Mouse (Mus musculus): Measurements from ENCODE around the gene Rabggta. TPM values are rescaled to one million over a fixed set of nuclear protein-coding genes. Genes with fewer than 3 reads are reported as not detected.

Rabggta gene
- polyA plus RNA-seq (2012; rRNA removed) = 80.5 and 84.9 TPM in 2 replicates

- Histone ChIP-seq H3K4me3 (ENCODE audit: control insufficient read depth, insufficient read depth, low read length) (peak within 1 kb of the TSS; percentile 78), H3K27ac (ENCODE audit: control insufficient read depth, insufficient read depth, low read length) (peak within 1 kb of the TSS; percentile 55), H3K36me3 (ENCODE audit: control insufficient read depth, insufficient read depth, low read length) (0 out of 2 replicates have a peak, but pooled peaks cover 3% of the 10 kb centered on the region), H3K27me3 (ENCODE audit: control insufficient read depth, insufficient read depth, low read length) (no peaks in the 10 kb centered on the region), H3K4me1 (replicated peaks; ENCODE audit: control insufficient read depth, insufficient read depth, low read length) (peaks cover 22% of the 10 kb centered on the region)
- peak; percentile 95 for DNase-seq
- WGBS = under 1% methylated on average over 50 of the region's 50 CpGs
- peak; percentile 62; the same call in 1 of the 2 replicates for TF ChIP-seq POLR2A (IDR thresholded peaks at IDR 0.05; ENCODE audit: control insufficient read depth, extremely low read depth, insufficient read depth, low read length, poor library complexity)
- peak; percentile 95 for TF ChIP-seq CTCF (IDR thresholded peaks at IDR 0.05; ENCODE audit: borderline replicate concordance, control insufficient read depth, extremely low read depth, insufficient read depth, low read length, poor library complexity)
Observed at GRCm38 (mm10) chr14:55721700-55722437, at the start of gene Rabggta. Gene Rabggta (minus strand): TSS chr14:55722263.

GRCm38 (mm10) chr14:55769087-55769703 lies 47.1 kb upstream of the Rabggta start:
- Histone ChIP-seq H3K4me3 (ENCODE audit: control insufficient read depth, insufficient read depth, low read length) (no peak overlapping the region), H3K27me3 (ENCODE audit: control insufficient read depth, insufficient read depth, low read length) (peaks cover 2% of the 10 kb centered on the region; the same call in 1 of the 2 replicates)

GRCm38 (mm10) chr14:55768555-55768954 lies 46.5 kb upstream of the Rabggta start:
- TF ChIP-seq POLR2A (IDR thresholded peaks at IDR 0.05; ENCODE audit: control insufficient read depth, extremely low read depth, insufficient read depth, low read length, poor library complexity) (no peak), CTCF (IDR thresholded peaks at IDR 0.05; ENCODE audit: borderline replicate concordance, control insufficient read depth, extremely low read depth, insufficient read depth, low read length, poor library complexity) (no peak)
- Histone ChIP-seq H3K27me3 (ENCODE audit: control insufficient read depth, insufficient read depth, low read length) (peaks cover 4% of the 10 kb centered on the region; the same call in 1 of the 2 replicates), H3K36me3 (ENCODE audit: control insufficient read depth, insufficient read depth, low read length) (no peaks in the 10 kb centered on the region), H3K4me3 (ENCODE audit: control insufficient read depth, insufficient read depth, low read length) (no peak overlapping the region), H3K27ac (ENCODE audit: control insufficient read depth, insufficient read depth, low read length) (no peak overlapping the region), H3K4me1 (replicated peaks; ENCODE audit: control insufficient read depth, insufficient read depth, low read length) (0 out of 2 replicates have a peak, but pooled peaks cover 4% of the 10 kb centered on the region)
- DNase-seq = no peak
- 90% methylated on average over 6 of the region's 6 CpGs for WGBS

More at GRCm38 (mm10) chr14:55769087-55769703, 47.1 kb upstream of the Rabggta start:
- Histone ChIP-seq H3K36me3 (ENCODE audit: control insufficient read depth, insufficient read depth, low read length) (no peaks in the 10 kb centered on the region), H3K27ac (ENCODE audit: control insufficient read depth, insufficient read depth, low read length) (no peak overlapping the region), H3K4me1 (replicated peaks; ENCODE audit: control insufficient read depth, insufficient read depth, low read length) (0 out of 2 replicates have a peak, but pooled peaks cover 4% of the 10 kb centered on the region)
- DNase-seq = no peak
- TF ChIP-seq CTCF (IDR thresholded peaks at IDR 0.05; ENCODE audit: borderline replicate concordance, control insufficient read depth, extremely low read depth, insufficient read depth, low read length, poor library complexity) (no peak), POLR2A (IDR thresholded peaks at IDR 0.05; ENCODE audit: control insufficient read depth, extremely low read depth, insufficient read depth, low read length, poor library complexity) (no peak)
- WGBS = 52% methylated on average over 16 of the region's 16 CpGs

- no peak overlapping the region for H3K27ac ChIP-seq (ENCODE audit: control insufficient read depth, insufficient read depth, low read length)
- WGBS = 18% methylated on average over 52 of the region's 52 CpGs
- no peak for DNase-seq
Observed at GRCm38 (mm10) chr14:55767519-55768414, 45.7 kb upstream of the Rabggta start.

GRCm38 (mm10) chr14:55765696-55766095 lies 43.6 kb upstream of the Rabggta start, which contains the start of gene Ltb4r1:
Gene Ltb4r1 (plus strand): TSS chr14:55765962.
- Histone ChIP-seq H3K36me3 (ENCODE audit: control insufficient read depth, insufficient read depth, low read length) (no peaks in the 10 kb centered on the region), H3K27me3 (ENCODE audit: control insufficient read depth, insufficient read depth, low read length) (peaks cover 14% of the 10 kb centered on the region; the same call in 1 of the 2 replicates), H3K4me1 (replicated peaks; ENCODE audit: control insufficient read depth, insufficient read depth, low read length) (peaks cover 4% of the 10 kb centered on the region; the same call in 1 of the 2 replicates), H3K4me3 (ENCODE audit: control insufficient read depth, insufficient read depth, low read length) (no peak within 1 kb of the TSS), H3K27ac (ENCODE audit: control insufficient read depth, insufficient read depth, low read length) (no peak within 1 kb of the TSS)
- TF ChIP-seq POLR2A (IDR thresholded peaks at IDR 0.05; ENCODE audit: control insufficient read depth, extremely low read depth, insufficient read depth, low read length, poor library complexity) (no peak), CTCF (IDR thresholded peaks at IDR 0.05; ENCODE audit: borderline replicate concordance, control insufficient read depth, extremely low read depth, insufficient read depth, low read length, poor library complexity) (no peak)
- DNase-seq = no peak
- WGBS = 20% methylated on average over 4 of the region's 4 CpGs

More at GRCm38 (mm10) chr14:55767519-55768414, 45.7 kb upstream of the Rabggta start:
- Histone ChIP-seq H3K27me3 (ENCODE audit: control insufficient read depth, insufficient read depth, low read length) (peaks cover 4% of the 10 kb centered on the region; the same call in 1 of the 2 replicates), H3K4me3 (ENCODE audit: control insufficient read depth, insufficient read depth, low read length) (no peak overlapping the region), H3K4me1 (replicated peaks; ENCODE audit: control insufficient read depth, insufficient read depth, low read length) (peaks cover 4% of the 10 kb centered on the region; the same call in 1 of the 2 replicates), H3K36me3 (ENCODE audit: control insufficient read depth, insufficient read depth, low read length) (no peaks in the 10 kb centered on the region)
- TF ChIP-seq CTCF (IDR thresholded peaks at IDR 0.05; ENCODE audit: borderline replicate concordance, control insufficient read depth, extremely low read depth, insufficient read depth, low read length, poor library complexity) (no peak), POLR2A (IDR thresholded peaks at IDR 0.05; ENCODE audit: control insufficient read depth, extremely low read depth, insufficient read depth, low read length, poor library complexity) (no peak)
